Mouse (Mus musculus) intestine, postnatal 0 days (tissue): ENCODE measurements around the gene Syt8. TPM values are rescaled to one million over a fixed set of nuclear protein-coding genes. Genes with fewer than 3 reads are reported as not detected.

ENCODE experiments used
- ATAC-seq: fragments of 200-750 bp; cut with Nextera tagmentation; 2 replicates; pipeline ENCODE4 v1.8.0; 2017; ENCODE audit warnings: mild to moderate bottlenecking, moderate TSS enrichment, moderate library complexity
- H3K27ac ChIP-seq: fragments of 300-500 bp; sonication (generic); 2 replicates; pipeline ENCODE4 v1.5.1; 2014; ENCODE audit warnings: mild to moderate bottlenecking, low read depth, low read length, moderate library complexity
- H3K27me3 ChIP-seq: fragments of 300-500 bp; sonication (generic); replicated peaks from 2 replicates; pipeline ENCODE4 v1.6.1; 2014; ENCODE audit warnings: low read length, mixed read lengths; ENCODE audit not compliant: control insufficient read depth, insufficient read depth
- H3K36me3 ChIP-seq: fragments of 300-500 bp; sonication (generic); 2 replicates; pipeline ENCODE4 v1.6.1; 2014; ENCODE audit warnings: mild to moderate bottlenecking, moderate library complexity; ENCODE audit not compliant: control insufficient read depth, insufficient read depth
- H3K4me1 ChIP-seq: fragments of 300-500 bp; sonication (generic); replicated peaks from 2 replicates; pipeline ENCODE4 v1.6.1; 2014; ENCODE audit warnings: antibody characterized with exemption, low read length, mixed read lengths; ENCODE audit not compliant: control insufficient read depth, insufficient read depth
- H3K4me2 ChIP-seq: fragments of 300-500 bp; sonication (generic); replicated peaks from 2 replicates; pipeline ENCODE4 v1.6.1; 2014; ENCODE audit warnings: low read depth, mild to moderate bottlenecking, moderate library complexity
- H3K4me3 ChIP-seq: fragments of 300-500 bp; sonication (generic); 2 replicates; pipeline ENCODE4 v1.5.1; 2014; ENCODE audit warnings: low read depth, low read length
- H3K9ac ChIP-seq: fragments of 300-500 bp; sonication (generic); 2 replicates; pipeline ENCODE4 v1.6.1; 2014; ENCODE audit warnings: mild to moderate bottlenecking, low read depth, low read length
- H3K9me3 ChIP-seq: fragments of 300-500 bp; sonication (generic); 2 replicates; pipeline ENCODE4 v1.6.1; 2016; ENCODE audit warnings: mixed run types; ENCODE audit not compliant: control insufficient read depth
- CTCF ChIP-seq: sonication (generic); IDR thresholded peaks from 2 replicates; pipeline ENCODE4 v1.5.1; 2016; ENCODE audit warnings: low read depth, mild to moderate bottlenecking, control low read depth, antibody characterized with exemption, moderate library complexity
- WGBS: fragments of 180-500 bp; shearing (Covaris S2); extraction: QIAGEN DNeasy Blood & Tissue Kit; methylation state at CpG from one replicate; pipeline ENCODE4 v1.1.7; 2014; 5-methylcytosine and 5-hydroxymethylcytosine counted together
- polyA plus RNA-seq: library from polyadenylated mRNA; unstranded; fragments of >200 nt; fragmentation: Nextera tagmentation; extraction: Ambion mirVana; gene quantifications from 2 replicates; pipeline ENCODE4 v1.2.1, GENCODE M21; 2015

Syt8 gene
- polyA plus RNA-seq, 1 experiment from 2014 or later = 0.60 TPM

DNA sequence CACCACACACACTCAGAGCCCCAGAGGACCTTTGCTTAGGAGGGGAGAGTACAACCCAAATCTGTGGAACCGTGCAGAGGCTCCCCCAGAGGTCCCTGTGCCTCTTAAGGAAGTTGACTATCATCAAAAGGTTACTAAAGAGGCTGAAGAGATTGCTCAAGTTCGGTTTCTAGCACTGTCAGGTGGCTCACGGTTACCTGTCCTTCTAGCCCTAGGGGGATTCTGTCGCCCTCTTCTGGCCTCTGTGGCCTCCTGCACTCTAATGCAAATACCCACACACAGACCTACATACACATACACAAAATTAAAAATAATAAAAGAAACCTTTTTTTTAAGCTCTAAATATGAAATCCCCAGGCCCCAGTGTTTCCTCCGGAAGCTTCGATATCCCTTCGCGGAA lies 16.0 kb upstream of the Syt8 start:
- H3K4me1 ChIP-seq = no peaks in the 10 kb centered on the region
- no peak overlapping the region for H3K27ac ChIP-seq
- H3K27me3 ChIP-seq = no peaks in the 10 kb centered on the region
- H3K9ac ChIP-seq = no peak overlapping the region
- no peak overlapping the region for H3K4me2 ChIP-seq
- 89% methylated on average over 8 of the region's 8 CpGs for WGBS
- no peaks in the 10 kb centered on the region for H3K36me3 ChIP-seq
- ATAC-seq = no peak
- no peak for TF ChIP-seq CTCF
- no peak overlapping the region for H3K4me3 ChIP-seq
- no peaks in the 10 kb centered on the region for H3K9me3 ChIP-seq

- 50% methylated on average over 5 of the region's 5 CpGs for WGBS
- no peak for ATAC-seq
Observed at GRCm38 (mm10) chr7:142419887-142420286, 14.8 kb upstream of the Syt8 start.

GRCm38 (mm10) chr7:142421826-142422225 lies 12.8 kb upstream of the Syt8 start:
- no peak for ATAC-seq
- Histone ChIP-seq H3K9ac (no peak overlapping the region), H3K4me1 (no peaks in the 10 kb centered on the region), H3K27me3 (no peaks in the 10 kb centered on the region), H3K36me3 (no peaks in the 10 kb centered on the region), H3K9me3 (no peaks in the 10 kb centered on the region), H3K27ac (no peak overlapping the region), H3K4me2 (no peak overlapping the region), H3K4me3 (no peak overlapping the region)
- 60% methylated on average over 2 of the region's 2 CpGs for WGBS
- no peak for TF ChIP-seq CTCF

More at GRCm38 (mm10) chr7:142419887-142420286, 14.8 kb upstream of the Syt8 start:
- no peaks in the 10 kb centered on the region for H3K4me1 ChIP-seq
- H3K4me3 ChIP-seq = no peak overlapping the region
- H3K27me3 ChIP-seq = no peaks in the 10 kb centered on the region
- no peak overlapping the region for H3K9ac ChIP-seq
- no peaks in the 10 kb centered on the region for H3K9me3 ChIP-seq
- H3K27ac ChIP-seq = no peak overlapping the region
- TF ChIP-seq CTCF = no peak
- no peak overlapping the region for H3K4me2 ChIP-seq
- H3K36me3 ChIP-seq = no peaks in the 10 kb centered on the region

- no peak overlapping the region for H3K4me3 ChIP-seq
- H3K27me3 ChIP-seq = no peaks in the 10 kb centered on the region
- no peak overlapping the region for H3K4me2 ChIP-seq
- no peaks in the 10 kb centered on the region for H3K36me3 ChIP-seq
- H3K9ac ChIP-seq = no peak overlapping the region
- peak; percentile 70 for TF ChIP-seq CTCF
- no peak overlapping the region for H3K27ac ChIP-seq
- H3K4me1 ChIP-seq = no peaks in the 10 kb centered on the region
- ATAC-seq = no peak
- 62% methylated on average over 11 of the region's 11 CpGs for WGBS
- no peaks in the 10 kb centered on the region for H3K9me3 ChIP-seq
Observed at GRCm38 (mm10) chr7:142425641-142426213, 8.9 kb upstream of the Syt8 start.

- Histone ChIP-seq H3K9me3 (no peaks in the 10 kb centered on the region), H3K4me2 (no peak overlapping the region), H3K9ac (no peak overlapping the region), H3K27me3 (no peaks in the 10 kb centered on the region), H3K36me3 (no peaks in the 10 kb centered on the region), H3K4me1 (no peaks in the 10 kb centered on the region), H3K27ac (no peak overlapping the region), H3K4me3 (no peak overlapping the region)
- WGBS = 36% methylated on average over 7 of the region's 7 CpGs
- peak; percentile 68 for TF ChIP-seq CTCF
- ATAC-seq = no peak
Observed at GRCm38 (mm10) chr7:142428213-142428612, 6.4 kb upstream of the Syt8 start.

GRCm38 (mm10) chr7:142430160-142430678 lies 4.4 kb upstream of the Syt8 start:
- no peak overlapping the region for H3K4me3 ChIP-seq
- no peaks in the 10 kb centered on the region for H3K9me3 ChIP-seq
- TF ChIP-seq CTCF = no peak
- peaks cover 5% of the 10 kb centered on the region for H3K4me1 ChIP-seq
- H3K27ac ChIP-seq = no peak overlapping the region
- H3K27me3 ChIP-seq = no peaks in the 10 kb centered on the region
- H3K36me3 ChIP-seq = no peaks in the 10 kb centered on the region
- ATAC-seq = no peak
- no peak overlapping the region for H3K4me2 ChIP-seq
- no peak overlapping the region for H3K9ac ChIP-seq
- 49% methylated on average over 12 of the region's 12 CpGs for WGBS

- H3K27me3 ChIP-seq = no peaks in the 10 kb centered on the region
- H3K27ac ChIP-seq = no peak overlapping the region
- H3K36me3 ChIP-seq = no peaks in the 10 kb centered on the region
- no peak overlapping the region for H3K4me2 ChIP-seq
- WGBS = 91% methylated on average over 14 of the region's 14 CpGs
- no peak for TF ChIP-seq CTCF
- no peak for ATAC-seq
- peaks cover 5% of the 10 kb centered on the region for H3K4me1 ChIP-seq
- no peaks in the 10 kb centered on the region for H3K9me3 ChIP-seq
- no peak overlapping the region for H3K4me3 ChIP-seq
- H3K9ac ChIP-seq = no peak overlapping the region
Observed at GRCm38 (mm10) chr7:142431106-142431505, 3.5 kb upstream of the Syt8 start.
